Mouse (Mus musculus) forebrain, postnatal 0 days (tissue): Measurements from ENCODE around the gene Atcay. TPM values are rescaled to one million over a fixed set of nuclear protein-coding genes. Genes with fewer than 3 reads are reported as not detected.
"Not testable (repeated sequence)": the region's sequence is repeated elsewhere in the genome, so short reads cannot be mapped to it uniquely, and the experiment has no call there.

Source experiments
- ATAC-seq: fragments of 200-750 bp; cut with Nextera tagmentation; 2 replicates; pipeline ENCODE4 v1.8.0; 2017; ENCODE audit warnings: mild to moderate bottlenecking, moderate library complexity
- DNase-seq: peaks from one replicate; pipeline ENCODE4 v3.0.0-alpha.2; 2015
- H3K27ac ChIP-seq: fragments of 300-500 bp; sonication (generic); 2 replicates; pipeline ENCODE4 v1.5.1; 2014; ENCODE audit warnings: low read depth, mild to moderate bottlenecking, antibody characterized with exemption, low read length, moderate library complexity, mixed read lengths
- H3K27me3 ChIP-seq: fragments of 300-500 bp; sonication (generic); 2 replicates; pipeline ENCODE4 v1.6.1; 2014; ENCODE audit warnings: mild to moderate bottlenecking, low read length, mixed read lengths; ENCODE audit not compliant: insufficient read depth
- H3K36me3 ChIP-seq: fragments of 300-500 bp; sonication (generic); 2 replicates; pipeline ENCODE4 v1.6.1; 2014; ENCODE audit warnings: mild to moderate bottlenecking, moderate library complexity; ENCODE audit not compliant: insufficient read depth
- H3K4me1 ChIP-seq: fragments of 300-500 bp; sonication (generic); 2 replicates; pipeline ENCODE4 v1.6.1; 2014; ENCODE audit warnings: antibody characterized with exemption; ENCODE audit not compliant: insufficient read depth
- H3K4me2 ChIP-seq: fragments of 300-500 bp; sonication (generic); 2 replicates; pipeline ENCODE4 v1.6.1; 2014; ENCODE audit warnings: low read depth, mild to moderate bottlenecking, moderate library complexity
- H3K4me3 ChIP-seq: fragments of 300-500 bp; sonication (generic); 2 replicates; pipeline ENCODE4 v1.5.1; 2014; ENCODE audit warnings: low read depth, low read length, mixed read lengths
- H3K9ac ChIP-seq: fragments of 300-500 bp; sonication (generic); 2 replicates; pipeline ENCODE4 v1.6.1; 2014; ENCODE audit warnings: mild to moderate bottlenecking
- H3K9me3 ChIP-seq: fragments of 300-500 bp; sonication (generic); 2 replicates; pipeline ENCODE4 v1.6.1; 2016; ENCODE audit warnings: low read length
- CTCF ChIP-seq: sonication (generic); IDR thresholded peaks from 2 replicates; pipeline ENCODE4 v1.5.1; 2016; ENCODE audit warnings: antibody characterized with exemption, control low read depth, low read depth
- WGBS: fragments of 180-500 bp; shearing (Covaris S2); extraction: QIAGEN DNeasy Blood & Tissue Kit; methylation state at CpG from one replicate; pipeline ENCODE4 v1.1.7; 2014; 5-methylcytosine and 5-hydroxymethylcytosine counted together
- polyA plus RNA-seq: library from polyadenylated mRNA; unstranded; fragments of >200 nt; fragmentation: Nextera tagmentation; extraction: Ambion mirVana; gene quantifications from 2 replicates; pipeline ENCODE4 v1.2.1, GENCODE M21; 2015
- total RNA-seq: library from RNA; depleted of rRNA; stranded (reverse); fragments of >200 nt; gene quantifications from 2 replicates; pipeline ENCODE4 v1.2.3, GENCODE M21; 2014

Atcay gene
- total and polyA plus RNA-seq, 2 experiments from 2014 or later, result 79.2 to 170 TPM

- WGBS, result 90% methylated on average over 32 of the region's 32 CpGs
- Histone ChIP-seq H3K4me2 (no peak overlapping the region), H3K9ac (no peak overlapping the region), H3K27ac (no peak overlapping the region), H3K36me3 (peaks cover 58% of the 10 kb centered on the region), H3K4me3 (no peak overlapping the region), H3K4me1 (peaks cover 9% of the 10 kb centered on the region), H3K27me3 (no peaks in the 10 kb centered on the region), H3K9me3 (no peaks in the 10 kb centered on the region)
- peak; percentile 32; the same call in 1 of the 2 replicates for TF ChIP-seq CTCF
- DNase-seq, result no peak
- ATAC-seq, result no peak
Measured at GRCm38 (mm10) chr10:81179451-81180342, 50.9 kb downstream of the Atcay start.

- ATAC-seq, result no peak
- no peak overlapping the region for H3K9ac ChIP-seq
- H3K4me3 ChIP-seq, result no peak overlapping the region
- H3K4me1 ChIP-seq, result peaks cover 17% of the 10 kb centered on the region
- no peak overlapping the region for H3K27ac ChIP-seq
- DNase-seq, result no peak
- H3K4me2 ChIP-seq, result no peak overlapping the region
- peaks cover 50% of the 10 kb centered on the region for H3K36me3 ChIP-seq
- H3K9me3 ChIP-seq, result no peaks in the 10 kb centered on the region
- no peak for TF ChIP-seq CTCF
- H3K27me3 ChIP-seq, result no peaks in the 10 kb centered on the region
- 91% methylated on average over 11 of the region's 11 CpGs for WGBS
Measured at GRCm38 (mm10) chr10:81178927-81179326, 51.7 kb downstream of the Atcay start.

- Histone ChIP-seq H3K4me3 (peak overlapping the region; percentile 64), H3K27me3 (no peaks in the 10 kb centered on the region), H3K4me1 (peaks cover 18% of the 10 kb centered on the region), H3K4me2 (peak overlapping the region; percentile 62), H3K27ac (no peak overlapping the region), H3K9ac (peak overlapping the region; percentile 85), H3K36me3 (peaks cover 50% of the 10 kb centered on the region), H3K9me3 (no peaks in the 10 kb centered on the region)
- no peak for TF ChIP-seq CTCF
- ATAC-seq (no peak), DNase-seq (no peak)
- 69% methylated on average over 14 of the region's 14 CpGs for WGBS
Measured at GRCm38 (mm10) chr10:81177958-81178712, 52.5 kb downstream of the Atcay start.

- no peaks in the 10 kb centered on the region for H3K9me3 ChIP-seq
Measured at GRCm38 (mm10) chr10:81177491-81177925, 53.1 kb downstream of the Atcay start.

GRCm38 (mm10) chr10:81176466-81177271 is 54.0 kb downstream of the Atcay start, which contains the start of gene Eef2:
Gene Eef2, plus strand, starts transcription at chr10:81176631.
- H3K4me1 ChIP-seq, result peaks cover 18% of the 10 kb centered on the region
- DNase-seq, result peak; percentile 99
- no peak; the same call in 1 of the 2 replicates for TF ChIP-seq CTCF

More at GRCm38 (mm10) chr10:81177491-81177925, 53.1 kb downstream of the Atcay start:
- no peak for DNase-seq
- Histone ChIP-seq H3K27me3 (no peaks in the 10 kb centered on the region), H3K27ac (peak overlapping the region; percentile 95; the same call in 1 of the 2 replicates), H3K9ac (peak overlapping the region; percentile 85), H3K4me3 (peak overlapping the region; percentile 64), H3K4me2 (peak overlapping the region; percentile 62), H3K36me3 (peaks cover 49% of the 10 kb centered on the region), H3K4me1 (peaks cover 18% of the 10 kb centered on the region)
- TF ChIP-seq CTCF, result no peak
- ATAC-seq, result no peak
- WGBS, result 10% methylated on average over 16 of the region's 16 CpGs

GRCm38 (mm10) chr10:81175936-81176465 is 54.6 kb downstream of the Atcay start:
- Histone ChIP-seq H3K9me3 (no peaks in the 10 kb centered on the region), H3K4me2 (peak overlapping the region; percentile 62), H3K36me3 (peaks cover 34% of the 10 kb centered on the region), H3K9ac (peak overlapping the region; percentile 85), H3K27me3 (no peaks in the 10 kb centered on the region), H3K4me1 (peaks cover 18% of the 10 kb centered on the region), H3K4me3 (peak overlapping the region; percentile 64), H3K27ac (peak overlapping the region; percentile 95)
- no peak for DNase-seq
- no peak for ATAC-seq
- WGBS, result 4% methylated on average over 13 of the region's 13 CpGs
- no peak for TF ChIP-seq CTCF

More at GRCm38 (mm10) chr10:81176466-81177271, 54.0 kb downstream of the Atcay start, which contains the start of gene Eef2:
- no peaks in the 10 kb centered on the region for H3K27me3 ChIP-seq
- peak within 1 kb of the TSS; percentile 85 for H3K9ac ChIP-seq
- peaks cover 41% of the 10 kb centered on the region for H3K36me3 ChIP-seq
- no peaks in the 10 kb centered on the region for H3K9me3 ChIP-seq
- WGBS, result 3% methylated on average over 75 of the region's 77 CpGs
- H3K4me2 ChIP-seq, result peak within 1 kb of the TSS; percentile 62
- H3K4me3 ChIP-seq, result peak within 1 kb of the TSS; percentile 64
- peak within 1 kb of the TSS; percentile 95 for H3K27ac ChIP-seq
- ATAC-seq, result peak; percentile 66

- Histone ChIP-seq H3K36me3 (peaks cover 27% of the 10 kb centered on the region), H3K4me3 (peak overlapping the region; percentile 35; the same call in 1 of the 2 replicates), H3K4me2 (peak overlapping the region; percentile 58), H3K27ac (peak overlapping the region; percentile 95), H3K9ac (peak overlapping the region; percentile 56), H3K4me1 (peaks cover 18% of the 10 kb centered on the region)
- peak; percentile 23; the same call in 1 of the 2 replicates for ATAC-seq
- not testable (repeated sequence) for DNase-seq, H3K9me3 ChIP-seq, H3K27me3 ChIP-seq
- 7% methylated on average over 4 of the region's 4 CpGs for WGBS
Measured at GRCm38 (mm10) chr10:81175345-81175701, 55.3 kb downstream of the Atcay start.
